Mouse (Mus musculus) erythroblast, embryonic 14.5 days (primary cell): Measurements from ENCODE around the gene Jaml.

Experiments
- GATA1 ChIP-seq: IDR thresholded peaks from 2 replicates; pipeline ENCODE4 v1.6.1; 2012; ENCODE audit warnings: low read length, inconsistent platforms, mixed read lengths
- TAL1 ChIP-seq: IDR thresholded peaks from 3 replicates; pipeline ENCODE4 v1.6.1; 2012; ENCODE audit warnings: low read length, inconsistent platforms, mixed read lengths

GRCm38 (mm10) chr9:45138191-45139032 lies 59.4 kb downstream of the Jaml start, which contains the start of gene Scn4b:
- TF ChIP-seq GATA1 (no peak), TAL1 (no peak)
